Mouse (Mus musculus) heart, postnatal 0 days (tissue): ENCODE data around the gene Wdr63.

Source experiments
- CTCF ChIP-seq: IDR thresholded peaks from 2 replicates; pipeline ENCODE4 v1.5.1; 2016; ENCODE audit warnings: antibody characterized with exemption, control low read depth, low read depth
- EP300 ChIP-seq: IDR thresholded peaks from 2 replicates; pipeline ENCODE4 v1.6.1; 2016; ENCODE audit warnings: antibody characterized with exemption, low read depth

DNA sequence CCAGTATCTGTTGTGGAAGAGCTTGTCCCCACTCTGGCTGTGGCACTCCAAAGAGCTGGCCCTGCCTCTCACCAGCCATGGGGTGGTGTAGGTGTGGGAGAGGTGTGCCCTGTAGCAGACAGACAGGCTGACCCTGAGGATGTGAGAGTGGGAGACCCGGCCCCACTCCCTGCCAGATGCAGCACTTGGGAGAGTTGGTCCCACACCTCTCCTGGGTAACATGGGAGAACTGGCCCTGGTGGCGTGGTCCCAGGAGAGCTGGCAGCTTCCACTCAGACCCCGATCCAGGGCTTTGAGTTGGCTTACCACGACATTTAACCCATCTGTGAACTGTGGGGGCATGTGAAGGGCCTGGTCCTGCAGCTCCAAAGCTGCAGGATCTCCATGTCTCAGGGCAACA, 10.1 kb downstream of the Wdr63 start:
- TF ChIP-seq CTCF: no peak
- no peak for TF ChIP-seq EP300
